Mouse (Mus musculus) ES-E14 (cell line): ENCODE results near the gene Scarb1. TPM values are rescaled to one million over a fixed set of nuclear protein-coding genes. Genes with fewer than 3 reads are reported as not detected.
A peak's percentile ranks its signal among the peaks of the same experiment; 100 is the strongest.

Experiments
- DNase-seq: peaks from one replicate; pipeline ENCODE4 v3.0.0-alpha.2; 2013; ENCODE audit warnings: low read depth, low spot score
- H3K27ac ChIP-seq: 2 replicates; pipeline ENCODE4 v1.5.1; 2012; ENCODE audit warnings: low read depth, mild to moderate bottlenecking, low read length, moderate library complexity, mixed read lengths; ENCODE audit not compliant: poor library complexity, insufficient read depth, severe bottlenecking
- H3K36me3 ChIP-seq: 2 replicates; pipeline ENCODE4 v1.6.1; 2012; ENCODE audit warnings: mild to moderate bottlenecking, low read length, moderate library complexity, mixed read lengths; ENCODE audit not compliant: control insufficient read depth, poor library complexity, insufficient read depth, severe bottlenecking
- H3K4me1 ChIP-seq, 2 experiments: fragments of 150-350 bp in 1 of 2; sonication (generic) in 1 of 2; 2 replicates each; pipeline ENCODE4 v1.6.1; 2012; ENCODE audit warnings: low read length in 2 of 2, mild to moderate bottlenecking in 1 of 2, mixed read lengths in 1 of 2; ENCODE audit not compliant: control insufficient read depth in 2 of 2, insufficient read depth in 2 of 2, poor library complexity in 1 of 2
- H3K4me3 ChIP-seq, 2 experiments: fragments of 150-350 bp in 1 of 2; sonication (generic) in 1 of 2; 2 replicates each; pipeline ENCODE4 v1.5.1; 2012; ENCODE audit warnings: low read length in 2 of 2, low read depth in 1 of 2, mild to moderate bottlenecking in 1 of 2, mixed read lengths in 1 of 2; ENCODE audit not compliant: insufficient read depth in 1 of 2, poor library complexity in 1 of 2, severe bottlenecking in 1 of 2
- H3K9ac ChIP-seq: 2 replicates; pipeline ENCODE4 v1.6.1; 2012; ENCODE audit warnings: low read depth, mild to moderate bottlenecking, low read length, mixed read lengths; ENCODE audit not compliant: poor library complexity, insufficient read depth, severe bottlenecking
- H3K9me3 ChIP-seq: fragments of 150-350 bp; sonication (generic); 2 replicates; pipeline ENCODE4 v1.6.1; 2012; ENCODE audit warnings: low read depth, mild to moderate bottlenecking, low read length; ENCODE audit not compliant: control insufficient read depth, insufficient read depth
- CHD2 ChIP-seq: IDR thresholded peaks from 2 replicates; pipeline ENCODE4 v1.6.1; 2014; ENCODE audit warnings: mild to moderate bottlenecking, low read depth, low read length, inconsistent platforms
- HCFC1 ChIP-seq: IDR thresholded peaks from 2 replicates; pipeline ENCODE4 v1.6.1; 2012; ENCODE audit warnings: low read length, inconsistent platforms, borderline replicate concordance; ENCODE audit not compliant: insufficient read depth
- MAFK ChIP-seq: IDR thresholded peaks from 2 replicates; pipeline ENCODE4 v1.6.1; 2014; ENCODE audit warnings: mild to moderate bottlenecking, low read depth, low read length, inconsistent platforms; ENCODE audit not compliant: insufficient read depth
- ZC3H11A ChIP-seq: IDR thresholded peaks from 2 replicates; pipeline ENCODE4 v1.6.1; 2012; ENCODE audit warnings: low read depth, mild to moderate bottlenecking, inconsistent platforms, low read length, borderline replicate concordance
- ZNF384 ChIP-seq: IDR thresholded peaks from 2 replicates; pipeline ENCODE4 v1.6.1; 2012; ENCODE audit warnings: low read depth, low read length, inconsistent platforms
- in situ Hi-C, 2 experiments: fragments of 600-800 bp; cut with MboI; formaldehyde crosslinking; loops; one replicate each; pipeline ENCODE4 v1.15.1; 2025; ENCODE audit warnings: low sequenced_read_pairs in 2 of 2, inconsistent platforms in 1 of 2; ENCODE audit not compliant: unreplicated experiment in 2 of 2
- total RNA-seq: library from RNA; depleted of rRNA; stranded (reverse); fragments of 300-350 nt; gene quantifications from 2 replicates; pipeline ENCODE4 v1.2.3, GENCODE M21; 2012

Gene Scarb1
- total RNA-seq, 1 experiment, result 28.8 TPM

GRCm38 (mm10) chr5:125370950-125371693 lies 30.2 kb upstream of the Scarb1 start:
- Histone ChIP-seq H3K4me1 (no peaks in the 10 kb centered on the region), H3K4me3 (no peak overlapping the region), H3K36me3 (no peaks in the 10 kb centered on the region), H3K27ac (no peak overlapping the region), H3K9me3 (no peaks in the 10 kb centered on the region), H3K9ac (no peak overlapping the region)
- in situ Hi-C loops, result no loop called here
- no peak for DNase-seq
- TF ChIP-seq HCFC1, result no peak
- TF ChIP-seq MAFK, result 0 out of 2 replicates have a peak, but pooled peaks have one; percentile 26
- TF ChIP-seq ZC3H11A, result no peak
- TF ChIP-seq CHD2, result no peak

- no peaks in the 10 kb centered on the region for H3K4me1 ChIP-seq
- H3K36me3 ChIP-seq, result no peaks in the 10 kb centered on the region
- in situ Hi-C loops, result no loop called here
- no peaks in the 10 kb centered on the region for H3K9me3 ChIP-seq
- H3K27ac ChIP-seq, result no peak overlapping the region
- H3K4me3 ChIP-seq, result no peak overlapping the region
- no peak overlapping the region for H3K9ac ChIP-seq
- no peak for TF ChIP-seq HCFC1
- peak; percentile 1; the same call in 1 of the 2 replicates for TF ChIP-seq ZC3H11A
- DNase-seq, result no peak
These were observed 27.7 kb upstream of the Scarb1 start for GRCm38 (mm10) chr5:125368568-125368967.

- Histone ChIP-seq H3K36me3 (no peaks in the 10 kb centered on the region), H3K4me1 (no peaks in the 10 kb centered on the region), H3K9ac (no peak overlapping the region), H3K27ac (no peak overlapping the region), H3K9me3 (no peaks in the 10 kb centered on the region), H3K4me3 (no peak overlapping the region)
- in situ Hi-C loops, result no loop called here
- TF ChIP-seq ZNF384, result no peak
- TF ChIP-seq CHD2, result no peak
- TF ChIP-seq MAFK, result no peak
- TF ChIP-seq ZC3H11A, result no peak
- TF ChIP-seq HCFC1, result no peak
- DNase-seq, result no peak
These were observed 27.3 kb upstream of the Scarb1 start for GRCm38 (mm10) chr5:125368156-125368555.

- Histone ChIP-seq H3K9me3 (no peaks in the 10 kb centered on the region), H3K36me3 (no peaks in the 10 kb centered on the region), H3K27ac (no peak overlapping the region), H3K4me1 (peaks cover 0 to 2% of the 10 kb centered on the region in 2 experiments; a peak in 1 of 4 replicates), H3K9ac (no peak overlapping the region), H3K4me3 (no peak overlapping the region)
- no peak for TF ChIP-seq MAFK
- in situ Hi-C loops, result no loop called here
- no peak for DNase-seq
These were observed 24.0 kb upstream of the Scarb1 start for GRCm38 (mm10) chr5:125364851-125365429.

- Histone ChIP-seq H3K9me3 (no peaks in the 10 kb centered on the region), H3K27ac (no peak overlapping the region), H3K4me1 (peaks cover 0 to 2% of the 10 kb centered on the region in 2 experiments; a peak in 1 of 4 replicates), H3K9ac (no peak overlapping the region), H3K4me3 (no peak overlapping the region), H3K36me3 (no peaks in the 10 kb centered on the region)
- TF ChIP-seq MAFK (no peak), CHD2 (no peak), ZNF384 (no peak), ZC3H11A (no peak)
- in situ Hi-C loops, result no loop called here
- no peak for DNase-seq
These were observed 23.0 kb upstream of the Scarb1 start for GRCm38 (mm10) chr5:125363894-125364293.
